Mouse (Mus musculus) MEL (cell line): ENCODE results near the gene 4930447C04Rik. TPM values are rescaled to one million over a fixed set of nuclear protein-coding genes. Genes with fewer than 3 reads are reported as not detected.

Source experiments
- DNase-seq: peaks from one replicate; pipeline ENCODE4 v3.0.0; 2011; ENCODE audit warnings: low read depth, low spot score
- H3K27ac ChIP-seq: 2 replicates; pipeline ENCODE4 v1.5.1; 2012; ENCODE audit warnings: low read depth, mild to moderate bottlenecking, control low read depth, low read length, moderate library complexity; ENCODE audit not compliant: control insufficient read depth
- H3K27me3 ChIP-seq, 2 experiments: fragments of 150-350 bp in 1 of 2; sonication (generic) in 1 of 2; 2 replicates each; pipeline ENCODE4 v1.6.1; 2012; ENCODE audit warnings: low read length in 2 of 2, mild to moderate bottlenecking in 2 of 2, improper control_type of control experiment in 1 of 2, moderate library complexity in 1 of 2; ENCODE audit not compliant: insufficient read depth in 2 of 2, control insufficient read depth in 1 of 2
- H3K36me3 ChIP-seq, 2 experiments: 2 replicates each; pipeline ENCODE4 v1.6.1; 2012 to 2014; ENCODE audit warnings: low read length in 2 of 2, improper control_type of control experiment in 1 of 2, inconsistent platforms in 1 of 2, mild to moderate bottlenecking in 1 of 2; ENCODE audit not compliant: insufficient read depth in 2 of 2, control insufficient read depth in 1 of 2
- H3K4me1 ChIP-seq, 2 experiments: fragments of 150-350 bp in 1 of 2; sonication (generic) in 1 of 2; 2 replicates each; pipeline ENCODE4 v1.6.1; 2012; ENCODE audit warnings: low read length in 2 of 2, improper control_type of control experiment in 1 of 2, mild to moderate bottlenecking in 1 of 2; ENCODE audit not compliant: insufficient read depth in 2 of 2, control insufficient read depth in 1 of 2
- H3K4me3 ChIP-seq, 2 experiments: fragments of 150-350 bp in 1 of 2; sonication (generic) in 1 of 2; 2 replicates each; pipeline ENCODE4 v1.5.1; 2012; ENCODE audit warnings: low read depth in 2 of 2, low read length in 2 of 2, mild to moderate bottlenecking in 2 of 2, moderate library complexity in 2 of 2, control low read depth in 1 of 2, improper control_type of control experiment in 1 of 2; ENCODE audit not compliant: control insufficient read depth in 1 of 2, insufficient read depth in 1 of 2
- H3K79me2 ChIP-seq: 2 replicates; pipeline ENCODE4 v1.6.1; 2012; ENCODE audit warnings: mild to moderate bottlenecking, low read length, moderate library complexity; ENCODE audit not compliant: control insufficient read depth, poor library complexity, insufficient read depth
- H3K9ac ChIP-seq: 2 replicates; pipeline ENCODE4 v1.6.1; 2012; ENCODE audit warnings: low read depth, mild to moderate bottlenecking, control low read depth, low read length, moderate library complexity; ENCODE audit not compliant: control insufficient read depth, poor library complexity, severe bottlenecking
- H3K9me3 ChIP-seq: fragments of 150-350 bp; sonication (generic); replicated peaks from 2 replicates; pipeline ENCODE4 v1.6.1; 2012; ENCODE audit warnings: mild to moderate bottlenecking, low read length, improper control_type of control experiment, moderate library complexity; ENCODE audit not compliant: insufficient read depth
- BHLHE40 ChIP-seq: IDR thresholded peaks from 2 replicates; pipeline ENCODE4 v1.6.1; 2012; ENCODE audit warnings: low read depth, mild to moderate bottlenecking, inconsistent platforms, low read length, improper control_type of control experiment, borderline replicate concordance
- CHD1 ChIP-seq: IDR thresholded peaks from 2 replicates; pipeline ENCODE4 v1.6.1; 2012; ENCODE audit warnings: low read depth, mild to moderate bottlenecking, inconsistent platforms, low read length, improper control_type of control experiment
- CHD2 ChIP-seq: IDR thresholded peaks from 2 replicates; pipeline ENCODE4 v1.6.1; 2011; ENCODE audit warnings: low read length, improper control_type of control experiment
- E2F4 ChIP-seq: IDR thresholded peaks from 2 replicates; pipeline ENCODE4 v1.6.1; 2011; ENCODE audit warnings: low read depth, low read length, improper control_type of control experiment, borderline replicate concordance
- EP300 ChIP-seq, 2 experiments: IDR thresholded peaks; 2 replicates each; pipeline ENCODE4 v1.6.1; 2011; ENCODE audit warnings: improper control_type of control experiment in 2 of 2, low read length in 2 of 2, low read depth in 1 of 2, mild to moderate bottlenecking in 1 of 2
- GABPA ChIP-seq: IDR thresholded peaks from 2 replicates; pipeline ENCODE4 v1.6.1; 2012; ENCODE audit warnings: low read depth, mild to moderate bottlenecking, inconsistent platforms, low read length, improper control_type of control experiment, moderate library complexity
- GATA1 ChIP-seq: IDR thresholded peaks from 2 replicates; pipeline ENCODE4 v1.6.1; 2011; ENCODE audit warnings: low read depth, low read length, improper control_type of control experiment
- HCFC1 ChIP-seq: IDR thresholded peaks from 2 replicates; pipeline ENCODE4 v1.6.1; 2012; ENCODE audit warnings: low read depth, mild to moderate bottlenecking, inconsistent platforms, low read length, improper control_type of control experiment, moderate library complexity
- MAX ChIP-seq: IDR thresholded peaks from 2 replicates; pipeline ENCODE4 v1.6.1; 2011; ENCODE audit warnings: low read length, improper control_type of control experiment
- MYB ChIP-seq: IDR thresholded peaks from 2 replicates; pipeline ENCODE4 v1.6.1; 2011; ENCODE audit warnings: mild to moderate bottlenecking, low read depth, low read length, improper control_type of control experiment
- NRF1 ChIP-seq: IDR thresholded peaks from 2 replicates; pipeline ENCODE4 v1.6.1; 2014; ENCODE audit warnings: low read depth, mild to moderate bottlenecking, inconsistent platforms, low read length, improper control_type of control experiment, moderate library complexity; ENCODE audit not compliant: poor library complexity, insufficient read depth, severe bottlenecking
- RCOR1 ChIP-seq: IDR thresholded peaks from 2 replicates; pipeline ENCODE4 v1.6.1; 2012; ENCODE audit warnings: low read depth, mild to moderate bottlenecking, inconsistent platforms, low read length, improper control_type of control experiment
- TCF12 ChIP-seq: IDR thresholded peaks from 2 replicates; pipeline ENCODE4 v1.6.1; 2014; ENCODE audit warnings: low read depth, mild to moderate bottlenecking, inconsistent platforms, low read length, improper control_type of control experiment, moderate library complexity
- polyA plus RNA-seq, 2 experiments: library from polyadenylated mRNA; stranded (reverse) in 1 of 2; unstranded in 1 of 2; fragments of >175 nt in 1 of 2; fragments of >200 nt in 1 of 2; gene quantifications; 2 replicates each; pipeline versions ENCODE4 v1.2.1 to v1.2.4; 2012; ENCODE audit warnings: low replicate concordance in 2 of 2, low read depth in 1 of 2; ENCODE audit not compliant: insufficient read length in 2 of 2, insufficient read depth in 1 of 2, missing spikeins in 1 of 2
- total RNA-seq: library from RNA; depleted of rRNA; stranded (reverse); fragments of 300-350 nt; gene quantifications from 2 replicates; pipeline ENCODE4 v1.2.3, GENCODE M21; 2012

Gene 4930447C04Rik
- total and polyA plus RNA-seq, 3 experiments = not detected

DNA sequence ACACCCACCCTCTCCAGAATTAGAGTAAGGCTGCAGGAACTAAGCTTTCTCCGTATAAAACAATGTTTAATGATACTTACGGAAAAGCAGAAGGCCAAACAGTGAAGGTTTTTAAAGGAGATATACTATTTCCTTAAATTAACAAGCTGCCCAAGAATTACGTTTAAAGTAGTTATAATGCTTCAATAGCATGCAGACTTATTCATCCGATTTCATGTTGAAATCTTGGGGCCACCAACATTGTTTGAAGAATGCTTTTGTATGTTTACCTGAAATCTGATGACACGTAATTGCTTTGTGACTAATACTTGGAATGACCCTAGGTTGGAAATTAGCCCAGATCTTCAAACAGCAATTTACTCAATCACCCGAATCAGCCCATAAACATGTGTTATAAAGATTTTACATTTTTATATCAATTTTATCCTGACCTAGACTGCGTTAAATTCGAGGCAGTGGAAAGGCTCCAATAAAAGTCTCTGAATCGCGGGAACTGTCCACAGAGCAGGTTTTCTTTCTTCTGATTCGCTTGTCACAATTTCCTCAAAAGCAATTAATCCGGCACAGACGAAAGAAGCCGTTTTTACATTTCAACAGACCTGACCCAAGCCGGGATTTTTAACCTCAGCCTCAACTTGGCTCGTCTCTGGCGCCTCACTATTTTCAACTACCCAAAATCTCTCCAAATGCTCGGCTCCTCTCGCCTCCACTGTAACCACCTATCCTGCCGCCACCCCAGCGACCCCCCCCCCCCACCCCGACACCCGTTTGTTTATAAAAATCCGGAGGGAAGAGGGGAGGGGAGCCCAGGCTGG is 4.0 kb upstream of the 4930447C04Rik start:
- no peak overlapping the region for H3K27ac ChIP-seq
- no peak overlapping the region for H3K9ac ChIP-seq
- H3K79me2 ChIP-seq = no peaks in the 10 kb centered on the region
- no peak for TF ChIP-seq E2F4
- TF ChIP-seq BHLHE40 = no peak
- no peak for TF ChIP-seq MYB
- no peak for TF ChIP-seq HCFC1
- TF ChIP-seq CHD2 = no peak
- TF ChIP-seq NRF1 = no peak
- no peak for TF ChIP-seq GABPA
- TF ChIP-seq, all 39 proteins: peak for 0
- Histone ChIP-seq H3K4me3 (no peak overlapping the region), H3K4me1 (no peaks in the 10 kb centered on the region), H3K27me3 (peaks cover 1 to 2% of the 10 kb centered on the region in 2 experiments; a peak in 3 of 4 replicates), H3K36me3 (no peaks in the 10 kb centered on the region), H3K9me3 (no peaks in the 10 kb centered on the region)
- no peak for DNase-seq

DNA sequence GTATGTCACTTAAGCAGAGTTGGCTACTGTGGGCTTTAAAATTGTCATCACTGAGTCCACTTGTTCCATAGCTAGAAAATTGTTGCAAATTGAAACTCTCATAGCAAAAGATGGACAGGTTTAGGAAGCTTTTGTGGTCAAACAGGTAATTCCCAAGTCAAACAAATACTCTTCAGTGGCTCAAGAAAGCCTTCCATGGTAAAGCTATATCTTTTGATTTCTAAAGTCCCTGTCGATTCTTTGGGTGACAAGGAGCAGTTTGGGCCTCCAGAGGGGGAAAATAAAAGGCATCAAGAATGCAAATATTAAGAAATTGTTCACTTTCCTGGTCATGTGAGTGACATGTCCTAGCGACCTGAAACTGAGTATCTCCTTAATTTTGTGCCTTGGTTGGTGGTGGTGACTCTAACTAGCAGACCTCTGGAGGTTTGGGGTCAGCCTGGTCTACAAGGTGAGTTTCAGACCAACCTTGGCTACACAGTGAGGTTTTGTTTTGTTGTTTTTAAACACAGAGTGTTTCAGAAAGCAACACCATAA is 3.1 kb upstream of the 4930447C04Rik start:
- Histone ChIP-seq H3K79me2 (no peaks in the 10 kb centered on the region), H3K27me3 (peaks cover 0 to 2% of the 10 kb centered on the region in 2 experiments; a peak in 2 of 4 replicates), H3K4me1 (no peaks in the 10 kb centered on the region), H3K36me3 (no peaks in the 10 kb centered on the region), H3K27ac (no peak overlapping the region), H3K4me3 (no peak overlapping the region), H3K9ac (no peak overlapping the region), H3K9me3 (no peaks in the 10 kb centered on the region)
- TF ChIP-seq TCF12 = no peak
- TF ChIP-seq MAX = no peak
- no peak for TF ChIP-seq CHD1
- TF ChIP-seq RCOR1 = no peak
- no peak for TF ChIP-seq BHLHE40
- no peak for TF ChIP-seq EP300 (IDR thresholded peaks at IDR 0.05; ENCODE audit: low read depth in 1 of 2, low read length in 2 of 2)
- no peak for TF ChIP-seq HCFC1
- no peak for TF ChIP-seq GATA1
- no peak for DNase-seq
